Mouse (Mus musculus) spleen, adult 2 months (tissue): ENCODE data around the gene Snapin.

Experiments
- CTCF ChIP-seq: fragments of 200-500 bp; IDR thresholded peaks from 2 replicates; pipeline ENCODE4 v1.5.1; 2011; ENCODE audit warnings: mild to moderate bottlenecking, inconsistent platforms; ENCODE audit not compliant: insufficient read depth, insufficient read length, insufficient replicate concordance; ENCODE audit errors: extremely low read depth
- POLR2A ChIP-seq: fragments of 200-500 bp; IDR thresholded peaks from 2 replicates; pipeline ENCODE4 v1.6.1; 2011; ENCODE audit warnings: low read depth, low read length, inconsistent platforms

DNA sequence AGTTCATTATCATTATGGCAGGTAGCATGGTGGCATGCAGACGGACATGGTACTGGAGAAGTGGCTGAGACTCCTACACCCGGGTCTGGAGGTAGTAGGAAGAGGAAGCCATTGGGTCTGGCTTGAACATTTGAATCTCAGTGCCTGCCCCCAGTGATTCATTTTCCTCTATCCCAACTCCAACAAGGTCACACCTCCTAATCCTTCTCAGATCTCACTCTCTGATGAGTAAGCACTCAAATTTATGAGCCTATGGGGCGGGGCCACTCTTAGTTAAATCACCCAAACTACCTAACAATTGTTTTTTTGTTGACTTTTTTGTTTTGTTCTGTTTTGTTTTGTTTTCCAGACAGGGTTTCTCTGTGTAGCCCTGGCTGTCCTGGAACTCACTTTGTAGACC, 46.9 kb downstream of the Snapin start:
- no peak for TF ChIP-seq CTCF
- TF ChIP-seq POLR2A = no peak
